Mouse (Mus musculus): ENCODE results near the gene Ccdc36. TPM values are rescaled to one million over a fixed set of nuclear protein-coding genes. Genes with fewer than 3 reads are reported as not detected.

The Ccdc36 gene
- 0.04 and 0.16 TPM in 2 replicates for polyA plus RNA-seq (2012; rRNA removed)

GRCm38 (mm10) chr9:108428384-108428783, at the start of gene Ccdc36:
Ccdc36 (minus strand) TSS chr9:108428484.
- DNase-seq (ENCODE audit: low read depth) = no peak

GRCm38 (mm10) chr9:108474528-108474927, 46.2 kb upstream of the Ccdc36 start:
- no peak for DNase-seq (ENCODE audit: low read depth)

GRCm38 (mm10) chr9:108469845-108470244, 41.6 kb upstream of the Ccdc36 start:
- no peak for DNase-seq (ENCODE audit: low read depth)

- DNase-seq (ENCODE audit: low read depth) = no peak
Observed at GRCm38 (mm10) chr9:108469430-108469829, 41.1 kb upstream of the Ccdc36 start.

- DNase-seq (ENCODE audit: low read depth) = no peak
Observed at GRCm38 (mm10) chr9:108466219-108466618, 37.9 kb upstream of the Ccdc36 start.

GRCm38 (mm10) chr9:108463713-108464112, 35.4 kb upstream of the Ccdc36 start:
- no peak for DNase-seq (ENCODE audit: low read depth)

GRCm38 (mm10) chr9:108462192-108462591, 33.9 kb upstream of the Ccdc36 start:
- DNase-seq (ENCODE audit: low read depth) = no peak

GRCm38 (mm10) chr9:108461675-108462074, 33.4 kb upstream of the Ccdc36 start:
- DNase-seq (ENCODE audit: low read depth) = no peak

GRCm38 (mm10) chr9:108461181-108461631, 32.9 kb upstream of the Ccdc36 start, which contains the start of gene Klhdc8b:
Klhdc8b (minus strand) TSS chr9:108461581.
- no peak for DNase-seq (ENCODE audit: low read depth)

GRCm38 (mm10) chr9:108460319-108461178, 32.3 kb upstream of the Ccdc36 start, which contains the start of gene Ccdc71:
Ccdc71 (plus strand) TSS chr9:108460527.
- no peak for DNase-seq (ENCODE audit: low read depth)

- peak; percentile 97 for DNase-seq (ENCODE audit: low read depth)
Observed at GRCm38 (mm10) chr9:108459939-108460318, 31.6 kb upstream of the Ccdc36 start.

- no peak for DNase-seq (ENCODE audit: low read depth)
Observed at GRCm38 (mm10) chr9:108456953-108457352, 28.7 kb upstream of the Ccdc36 start.

- DNase-seq (ENCODE audit: low read depth) = no peak
Observed at GRCm38 (mm10) chr9:108455747-108456571, 27.7 kb upstream of the Ccdc36 start.

- no peak for DNase-seq (ENCODE audit: low read depth)
Observed at GRCm38 (mm10) chr9:108454429-108454828, 26.1 kb upstream of the Ccdc36 start.

- no peak for DNase-seq (ENCODE audit: low read depth)
Observed at GRCm38 (mm10) chr9:108453458-108453857, 25.2 kb upstream of the Ccdc36 start.

- DNase-seq (ENCODE audit: low read depth) = no peak
Observed at GRCm38 (mm10) chr9:108452911-108453310, 24.6 kb upstream of the Ccdc36 start.

- no peak for DNase-seq (ENCODE audit: low read depth)
Observed at GRCm38 (mm10) chr9:108452291-108452906, 24.1 kb upstream of the Ccdc36 start.

GRCm38 (mm10) chr9:108451519-108452160, 23.4 kb upstream of the Ccdc36 start:
- DNase-seq (ENCODE audit: low read depth) = no peak

GRCm38 (mm10) chr9:108451170-108451493, 22.8 kb upstream of the Ccdc36 start:
- no peak for DNase-seq (ENCODE audit: low read depth)

- no peak for DNase-seq (ENCODE audit: low read depth)
Observed at GRCm38 (mm10) chr9:108450292-108451169, 22.2 kb upstream of the Ccdc36 start.

GRCm38 (mm10) chr9:108449860-108450259, 21.6 kb upstream of the Ccdc36 start:
- DNase-seq (ENCODE audit: low read depth) = no peak
